Mouse (Mus musculus): ENCODE data around the gene Asz1. TPM values are rescaled to one million over a fixed set of nuclear protein-coding genes. Genes with fewer than 3 reads are reported as not detected.

Asz1 gene
- polyA plus RNA-seq (2011; ENCODE audit: insufficient read depth, insufficient read length, low read depth, missing spikeins): not detected in 2 replicates

DNA sequence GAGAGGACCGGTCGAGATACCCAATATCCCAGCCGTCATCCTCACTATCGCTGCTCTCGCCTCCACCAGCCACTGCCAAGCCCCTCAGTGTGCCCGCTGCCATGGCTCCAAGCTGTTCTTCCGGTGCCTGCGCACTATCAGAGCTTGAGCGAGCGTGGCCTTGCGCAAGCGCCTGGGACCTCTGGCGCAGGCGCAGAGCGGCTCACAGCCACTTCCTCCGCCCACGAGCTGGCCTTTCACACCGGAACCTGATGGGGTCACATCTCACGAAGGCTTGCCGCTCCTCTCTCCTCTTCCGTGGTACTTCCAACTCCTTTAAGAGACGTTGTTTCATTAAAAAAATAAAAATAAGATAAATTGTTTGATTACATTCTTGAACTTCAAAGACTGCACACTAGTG lies at the start of gene Asz1:
Gene Asz1 (minus strand): TSS at position 128 of the 400 bp plus-strand sequence.
- Histone ChIP-seq H3K4me3 (ENCODE audit: low read depth, low read length) (no peak within 1 kb of the TSS), H3K9ac (ENCODE audit: low read depth, poor library complexity, severe bottlenecking) (no peak within 1 kb of the TSS), H3K36me3 (ENCODE audit: control insufficient read depth, insufficient read depth, low read length, poor library complexity, severe bottlenecking) (no peaks in the 10 kb centered on the region), H3K27me3 (ENCODE audit: control insufficient read depth, insufficient read depth, low read length, poor library complexity, severe bottlenecking) (no peaks in the 10 kb centered on the region), H3K9me3 (replicated peaks; ENCODE audit: control insufficient read depth, insufficient read depth, low read length, poor library complexity, severe bottlenecking) (no peaks in the 10 kb centered on the region), H3K27ac (ENCODE audit: insufficient read depth, low read length) (no peak within 1 kb of the TSS), H3K4me1 (ENCODE audit: control insufficient read depth, insufficient read depth, low read length) (no peaks in the 10 kb centered on the region)
- TF ChIP-seq CTCF (IDR thresholded peaks at IDR 0.05; ENCODE audit: low read depth, low read length) (no peak), POLR2A (IDR thresholded peaks at IDR 0.05; ENCODE audit: insufficient read depth, low read length) (no peak), EP300 (IDR thresholded peaks at IDR 0.05; ENCODE audit: insufficient read depth, low read depth, low read length) (no peak)

DNA sequence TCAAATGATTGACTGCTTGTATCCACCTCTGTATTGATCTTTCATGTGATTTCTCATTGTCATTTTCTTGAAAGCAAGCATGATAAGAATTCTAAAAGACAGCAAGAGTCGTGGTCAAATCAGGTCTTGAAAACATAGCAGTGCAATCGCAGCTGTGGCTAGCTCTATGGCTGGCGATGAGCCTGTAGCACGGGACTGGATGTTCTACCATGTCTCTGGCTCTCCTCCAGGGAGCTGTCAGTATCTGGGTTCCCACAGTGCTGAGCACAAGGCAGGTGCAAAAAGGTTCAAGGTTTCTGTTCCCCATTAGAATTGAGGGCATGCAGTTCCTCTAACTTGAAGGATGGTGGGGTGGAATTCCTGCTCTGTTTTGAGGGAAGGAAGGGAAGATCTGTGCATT lies 44.2 kb upstream of the Asz1 start:
- Histone ChIP-seq H3K9ac (ENCODE audit: low read depth, poor library complexity, severe bottlenecking) (no peak overlapping the region), H3K27ac (ENCODE audit: insufficient read depth, low read length) (no peak overlapping the region), H3K36me3 (ENCODE audit: control insufficient read depth, insufficient read depth, low read length, poor library complexity, severe bottlenecking) (no peaks in the 10 kb centered on the region), H3K9me3 (replicated peaks; ENCODE audit: control insufficient read depth, insufficient read depth, low read length, poor library complexity, severe bottlenecking) (no peaks in the 10 kb centered on the region), H3K4me3 (ENCODE audit: low read depth, low read length) (no peak overlapping the region), H3K4me1 (ENCODE audit: control insufficient read depth, insufficient read depth, low read length) (no peaks in the 10 kb centered on the region), H3K27me3 (ENCODE audit: control insufficient read depth, insufficient read depth, low read length, poor library complexity, severe bottlenecking) (no peaks in the 10 kb centered on the region)
- TF ChIP-seq CTCF (IDR thresholded peaks at IDR 0.05; ENCODE audit: low read depth, low read length): no peak
- no peak for TF ChIP-seq POLR2A (IDR thresholded peaks at IDR 0.05; ENCODE audit: insufficient read depth, low read length)
- no peak for TF ChIP-seq EP300 (IDR thresholded peaks at IDR 0.05; ENCODE audit: insufficient read depth, low read depth, low read length)

DNA sequence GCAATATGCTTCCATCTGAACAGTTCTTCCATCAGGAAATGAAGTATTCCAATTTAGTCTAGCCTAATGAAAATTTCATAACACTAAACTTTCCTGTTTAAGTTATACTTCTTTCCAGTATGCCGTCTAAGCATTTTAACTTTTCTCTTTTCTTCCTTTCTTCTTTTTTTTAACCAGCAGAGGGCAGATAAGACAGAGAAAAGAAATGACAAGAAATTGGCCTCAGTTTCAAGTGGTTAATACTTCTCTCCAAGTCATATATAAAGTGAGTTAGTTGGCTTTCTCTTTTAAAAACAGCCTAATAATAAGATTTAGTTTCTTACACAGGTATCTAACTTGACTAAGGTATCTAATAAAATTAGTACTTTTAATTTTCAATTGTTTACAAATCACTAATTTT lies 26.4 kb upstream of the Asz1 start:
- H3K4me3 ChIP-seq (ENCODE audit: low read depth, low read length): no peak overlapping the region
- no peaks in the 10 kb centered on the region for H3K27me3 ChIP-seq (ENCODE audit: control insufficient read depth, insufficient read depth, low read length, poor library complexity, severe bottlenecking)
- no peak for TF ChIP-seq EP300 (IDR thresholded peaks at IDR 0.05; ENCODE audit: insufficient read depth, low read depth, low read length)
- TF ChIP-seq CTCF (IDR thresholded peaks at IDR 0.05; ENCODE audit: low read depth, low read length): no peak
- no peak for TF ChIP-seq POLR2A (IDR thresholded peaks at IDR 0.05; ENCODE audit: insufficient read depth, low read length)
- H3K36me3 ChIP-seq (ENCODE audit: control insufficient read depth, insufficient read depth, low read length, poor library complexity, severe bottlenecking): no peaks in the 10 kb centered on the region
- no peak overlapping the region for H3K27ac ChIP-seq (ENCODE audit: insufficient read depth, low read length)
- H3K9me3 ChIP-seq (replicated peaks; ENCODE audit: control insufficient read depth, insufficient read depth, low read length, poor library complexity, severe bottlenecking): no peaks in the 10 kb centered on the region
- H3K9ac ChIP-seq (ENCODE audit: low read depth, poor library complexity, severe bottlenecking): no peak overlapping the region
- no peaks in the 10 kb centered on the region for H3K4me1 ChIP-seq (ENCODE audit: control insufficient read depth, insufficient read depth, low read length)

DNA sequence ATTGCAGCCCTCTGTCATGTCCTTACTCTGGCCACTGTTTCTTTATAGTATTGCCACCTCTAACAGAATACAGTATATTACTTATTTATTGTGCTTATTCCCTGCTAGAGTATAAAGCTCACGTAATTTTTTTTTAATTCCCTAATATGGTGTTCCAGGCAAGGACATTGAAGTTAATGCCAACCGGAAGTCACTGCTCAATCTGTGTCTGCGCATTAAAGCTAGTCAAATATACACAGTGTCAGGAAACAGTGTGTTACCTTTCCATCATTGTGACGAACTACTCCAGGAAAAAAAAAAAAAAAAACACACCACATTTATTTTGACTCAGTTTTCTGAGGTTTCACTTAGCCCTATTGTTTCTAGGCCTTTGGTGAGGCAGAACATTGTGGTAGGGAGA lies 19.2 kb upstream of the Asz1 start:
- H3K4me3 ChIP-seq (ENCODE audit: low read depth, low read length): no peak overlapping the region
- H3K9ac ChIP-seq (ENCODE audit: low read depth, poor library complexity, severe bottlenecking): no peak overlapping the region
- H3K27ac ChIP-seq (ENCODE audit: insufficient read depth, low read length): no peak overlapping the region
- TF ChIP-seq CTCF (IDR thresholded peaks at IDR 0.05; ENCODE audit: low read depth, low read length) (no peak), EP300 (IDR thresholded peaks at IDR 0.05; ENCODE audit: insufficient read depth, low read depth, low read length) (no peak), POLR2A (IDR thresholded peaks at IDR 0.05; ENCODE audit: insufficient read depth, low read length) (no peak)
- no peaks in the 10 kb centered on the region for H3K4me1 ChIP-seq (ENCODE audit: control insufficient read depth, insufficient read depth, low read length)
- H3K36me3 ChIP-seq (ENCODE audit: control insufficient read depth, insufficient read depth, low read length, poor library complexity, severe bottlenecking): no peaks in the 10 kb centered on the region
- H3K27me3 ChIP-seq (ENCODE audit: control insufficient read depth, insufficient read depth, low read length, poor library complexity, severe bottlenecking): no peaks in the 10 kb centered on the region
- no peaks in the 10 kb centered on the region for H3K9me3 ChIP-seq (replicated peaks; ENCODE audit: control insufficient read depth, insufficient read depth, low read length, poor library complexity, severe bottlenecking)

DNA sequence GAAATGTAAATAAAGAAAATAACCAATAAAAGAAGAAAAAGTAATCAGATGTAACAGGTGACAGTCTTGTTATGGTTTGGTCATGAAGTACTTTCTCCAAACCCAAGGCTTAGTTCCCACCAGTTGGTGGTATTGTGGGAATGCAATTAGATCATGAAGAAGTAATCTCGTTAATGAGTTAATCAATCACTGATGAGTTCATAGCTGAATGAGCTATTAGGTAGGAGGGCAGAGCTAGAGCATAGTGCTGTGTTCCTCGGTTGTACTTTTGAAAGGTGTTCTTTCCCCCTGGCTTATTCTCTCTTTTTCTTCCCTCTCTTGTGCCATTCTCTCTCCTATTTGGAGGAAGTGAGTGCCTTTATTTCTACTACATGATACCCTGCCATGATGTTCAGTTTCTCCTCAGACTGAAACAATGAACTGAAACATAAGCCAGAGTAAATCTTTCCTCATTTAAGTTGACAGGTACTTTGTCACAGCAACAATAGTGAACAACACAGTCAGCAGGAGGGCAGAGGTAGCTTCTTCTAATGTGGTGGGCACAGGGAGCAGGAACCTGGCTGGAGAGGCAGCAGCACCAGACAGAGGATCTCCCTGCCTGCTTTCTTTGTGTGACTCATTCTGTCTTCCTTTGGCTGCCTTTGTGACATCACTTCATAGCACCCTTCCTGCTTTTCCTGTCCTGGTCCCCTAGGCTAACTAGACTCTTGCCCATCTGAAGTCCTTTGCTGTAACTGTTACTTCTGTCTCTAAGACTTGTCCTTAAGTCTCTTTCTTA lies 18.5 kb upstream of the Asz1 start:
- H3K27me3 ChIP-seq (ENCODE audit: control insufficient read depth, insufficient read depth, low read length, poor library complexity, severe bottlenecking): no peaks in the 10 kb centered on the region
- H3K27ac ChIP-seq (ENCODE audit: insufficient read depth, low read length): no peak overlapping the region
- TF ChIP-seq POLR2A (IDR thresholded peaks at IDR 0.05; ENCODE audit: insufficient read depth, low read length): no peak
- no peak for TF ChIP-seq EP300 (IDR thresholded peaks at IDR 0.05; ENCODE audit: insufficient read depth, low read depth, low read length)
- TF ChIP-seq CTCF (IDR thresholded peaks at IDR 0.05; ENCODE audit: low read depth, low read length): no peak
- H3K4me1 ChIP-seq (ENCODE audit: control insufficient read depth, insufficient read depth, low read length): no peaks in the 10 kb centered on the region
- H3K9me3 ChIP-seq (replicated peaks; ENCODE audit: control insufficient read depth, insufficient read depth, low read length, poor library complexity, severe bottlenecking): no peaks in the 10 kb centered on the region
- H3K36me3 ChIP-seq (ENCODE audit: control insufficient read depth, insufficient read depth, low read length, poor library complexity, severe bottlenecking): no peaks in the 10 kb centered on the region
- H3K4me3 ChIP-seq (ENCODE audit: low read depth, low read length): no peak overlapping the region
- no peak overlapping the region for H3K9ac ChIP-seq (ENCODE audit: low read depth, poor library complexity, severe bottlenecking)

DNA sequence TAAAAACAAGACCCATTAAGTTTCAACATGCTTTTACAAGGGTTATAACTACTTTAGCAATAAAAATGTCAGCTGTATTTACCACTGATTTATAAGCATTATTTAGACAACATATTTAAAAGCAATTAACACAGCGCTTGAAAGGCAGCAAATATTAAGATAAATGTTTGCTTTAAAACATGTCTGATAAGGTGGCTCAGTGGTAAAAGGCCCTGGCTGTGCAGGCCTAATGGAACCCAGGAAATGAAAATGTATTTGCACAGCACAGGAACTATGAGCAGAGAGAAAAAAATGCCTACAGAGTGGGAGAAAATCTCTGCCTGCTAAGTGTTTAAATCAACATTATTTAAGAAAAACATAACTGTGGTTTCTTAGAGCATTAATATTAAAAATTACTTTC lies 12.0 kb downstream of the Asz1 start:
- Histone ChIP-seq H3K36me3 (ENCODE audit: control insufficient read depth, insufficient read depth, low read length, poor library complexity, severe bottlenecking) (no peaks in the 10 kb centered on the region), H3K4me1 (ENCODE audit: control insufficient read depth, insufficient read depth, low read length) (no peaks in the 10 kb centered on the region), H3K9me3 (replicated peaks; ENCODE audit: control insufficient read depth, insufficient read depth, low read length, poor library complexity, severe bottlenecking) (no peaks in the 10 kb centered on the region), H3K27me3 (ENCODE audit: control insufficient read depth, insufficient read depth, low read length, poor library complexity, severe bottlenecking) (no peaks in the 10 kb centered on the region), H3K4me3 (ENCODE audit: low read depth, low read length) (no peak overlapping the region), H3K27ac (ENCODE audit: insufficient read depth, low read length) (no peak overlapping the region), H3K9ac (ENCODE audit: low read depth, poor library complexity, severe bottlenecking) (no peak overlapping the region)
- TF ChIP-seq CTCF (IDR thresholded peaks at IDR 0.05; ENCODE audit: low read depth, low read length): no peak
- no peak for TF ChIP-seq EP300 (IDR thresholded peaks at IDR 0.05; ENCODE audit: insufficient read depth, low read depth, low read length)
- no peak for TF ChIP-seq POLR2A (IDR thresholded peaks at IDR 0.05; ENCODE audit: insufficient read depth, low read length)

Data from ES-Bruce4 (cell line).